Mouse (Mus musculus): ENCODE measurements at regions not wholly inside any gene's neighbourhood (a gene's known extent, or its start where the extent isn't known, plus 50 kb on each side); places are given as distances from the start of the nearest gene placed in this dataset.
"Not testable (repeated sequence)": the region's sequence is repeated elsewhere in the genome, so short reads cannot be mapped to it uniquely, and the experiment has no call there.

DNA sequence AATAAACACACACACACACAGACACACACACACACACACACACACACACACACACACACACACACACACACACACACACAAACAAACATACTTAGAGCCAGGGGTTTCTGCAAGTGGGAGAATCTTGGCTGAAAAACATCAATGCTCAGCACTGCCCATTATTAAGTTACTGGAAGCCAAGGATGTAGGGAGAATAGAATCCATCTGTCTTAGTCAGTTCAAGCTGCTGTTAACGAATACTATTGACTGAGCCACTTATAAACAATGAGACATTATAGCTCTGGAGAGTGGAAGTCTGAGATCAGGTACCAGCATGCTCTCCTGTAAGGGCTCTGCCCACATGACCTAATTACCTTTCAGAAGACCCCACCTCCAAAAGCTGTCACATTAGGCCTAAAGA, 87.4 kb downstream of the Fam174b start:
- no peak for DNase-seq (ENCODE audit: low spot score in 2 of 2)

DNA sequence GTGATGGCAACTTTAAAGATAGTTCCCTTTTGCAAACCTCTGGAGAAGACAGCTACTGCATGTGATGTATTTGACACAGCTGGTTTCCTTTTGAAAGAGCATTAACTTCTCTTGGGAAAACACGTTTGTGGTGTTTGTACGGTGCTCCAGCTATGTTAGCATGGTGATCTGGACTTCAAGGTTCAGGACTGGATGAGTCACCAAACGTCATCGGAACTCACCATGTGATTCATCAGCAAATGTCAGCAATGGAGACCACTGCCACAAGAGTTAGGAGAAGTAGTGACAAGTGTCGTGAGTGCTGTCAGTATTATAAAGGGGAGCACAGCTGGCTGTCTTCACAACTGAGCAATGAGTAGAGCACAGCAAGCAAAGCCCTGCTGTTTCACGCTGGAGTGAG, 90.5 kb downstream of the Fam174b start:
- DNase-seq (ENCODE audit: low spot score in 2 of 2), result no peak

DNA sequence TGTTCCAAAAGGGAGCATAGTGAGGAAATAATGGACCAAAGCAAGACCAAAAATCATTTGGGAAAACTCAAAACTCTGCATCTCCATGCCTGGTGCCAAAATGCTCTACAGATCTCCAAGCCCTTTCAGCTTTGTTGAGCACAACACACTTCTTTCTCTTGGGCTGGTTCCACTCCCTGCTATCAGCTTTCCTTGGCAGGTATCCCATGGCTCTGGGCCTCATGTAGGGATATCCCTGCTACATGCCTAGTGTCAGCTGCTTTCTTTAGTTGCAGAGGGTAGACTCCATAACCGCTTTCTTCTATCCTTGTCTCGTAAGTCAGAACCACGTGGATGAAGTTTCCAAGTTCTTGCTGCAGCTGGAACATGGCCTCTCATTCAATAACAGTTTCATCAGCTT, 100.3 kb downstream of the Fam174b start:
- no peak for DNase-seq (ENCODE audit: low spot score in 2 of 2)

DNA sequence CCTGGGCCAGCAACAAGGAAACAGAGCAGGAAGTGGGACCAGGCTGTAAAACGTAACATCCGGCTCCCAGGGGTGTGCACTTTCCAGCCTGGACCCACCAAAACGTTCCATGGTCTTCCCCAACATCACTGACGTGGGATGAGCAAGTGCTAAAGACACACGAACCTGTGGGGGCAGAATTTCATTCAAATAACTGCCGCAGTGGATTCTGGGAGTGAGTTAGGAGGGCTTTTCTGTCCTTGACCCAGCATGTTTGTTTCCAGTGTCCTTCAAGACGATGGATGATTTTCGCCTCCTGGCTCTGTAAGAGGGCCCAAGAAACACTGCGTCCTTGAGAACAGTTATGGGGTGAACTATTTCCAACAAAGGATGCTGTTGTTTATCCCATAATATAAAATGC, 112.1 kb downstream of the Fam174b start:
- DNase-seq (ENCODE audit: low spot score in 2 of 2), result no peak

DNA sequence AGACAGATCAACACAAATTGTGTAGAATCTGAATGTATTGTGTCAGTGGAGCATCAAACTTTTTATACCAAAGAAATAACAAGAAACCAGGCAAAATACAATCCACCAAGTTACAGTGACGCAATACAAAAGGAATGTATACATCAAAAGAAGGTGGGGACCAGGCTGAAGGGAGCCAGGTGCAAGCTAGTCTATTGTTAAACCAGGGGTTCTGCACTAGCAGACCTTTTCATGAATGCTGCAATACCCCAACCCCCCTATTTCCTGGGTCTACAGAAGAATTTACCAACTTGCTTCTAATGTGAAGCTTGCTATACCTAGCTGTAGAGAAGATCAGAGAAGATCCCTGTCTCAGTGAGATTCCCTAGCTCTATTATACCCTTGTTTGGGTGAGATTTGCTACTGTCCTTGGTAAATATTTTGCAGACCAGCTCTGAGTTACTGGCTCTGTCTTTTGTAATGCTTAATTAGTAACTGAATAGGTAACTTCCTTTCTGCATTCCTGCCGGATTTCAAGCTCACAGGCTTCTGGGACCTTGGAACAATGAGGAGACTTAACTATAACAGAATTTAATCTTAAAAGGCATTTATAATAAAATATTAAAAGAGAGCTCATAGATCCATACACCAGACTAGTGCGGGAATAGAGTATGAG, 113.3 kb downstream of the Fam174b start:
- not testable (repeated sequence) for DNase-seq (ENCODE audit: low spot score in 2 of 2)

DNA sequence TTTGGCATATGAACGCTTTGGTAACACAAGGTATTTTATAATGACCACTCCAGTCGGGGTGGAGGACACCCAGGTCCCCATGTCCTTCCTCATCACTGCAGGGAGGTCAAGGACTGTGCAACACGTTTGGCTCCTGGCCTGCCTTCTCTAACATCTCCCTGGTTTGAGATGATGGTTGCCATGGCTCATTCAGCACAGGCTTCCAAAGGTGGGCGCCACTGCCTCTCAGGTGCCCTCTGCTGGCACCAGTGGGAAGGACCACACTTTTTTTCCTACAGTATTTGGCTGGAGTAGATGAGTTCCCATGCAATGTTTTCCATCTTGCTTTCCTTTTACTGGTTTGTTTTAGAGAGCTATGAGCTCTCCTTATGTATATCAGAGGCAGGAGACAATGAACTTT, 115.4 kb downstream of the Fam174b start:
- DNase-seq (ENCODE audit: low spot score in 2 of 2), result peak; percentile 18 to 32

DNA sequence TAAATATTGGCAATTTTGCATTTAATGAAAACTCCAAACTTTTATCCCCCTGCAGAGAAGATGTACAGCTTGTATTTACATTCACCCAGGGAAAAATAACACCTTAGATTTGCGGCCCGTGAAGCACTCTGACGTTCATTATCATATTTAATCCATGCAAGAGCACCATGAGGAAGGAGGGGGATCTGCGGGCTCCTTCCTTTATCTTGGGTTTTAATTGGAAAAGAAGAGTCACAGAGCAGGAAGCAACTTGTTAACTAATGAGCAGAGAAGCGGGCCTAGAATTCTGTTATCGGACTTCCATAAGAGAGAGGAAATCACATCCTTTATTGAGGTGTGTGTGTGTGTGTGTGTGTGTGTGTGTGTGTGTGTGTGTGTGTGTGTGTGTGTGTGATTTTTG, 116.8 kb downstream of the Fam174b start:
- DNase-seq (ENCODE audit: low spot score in 2 of 2), result no peak

DNA sequence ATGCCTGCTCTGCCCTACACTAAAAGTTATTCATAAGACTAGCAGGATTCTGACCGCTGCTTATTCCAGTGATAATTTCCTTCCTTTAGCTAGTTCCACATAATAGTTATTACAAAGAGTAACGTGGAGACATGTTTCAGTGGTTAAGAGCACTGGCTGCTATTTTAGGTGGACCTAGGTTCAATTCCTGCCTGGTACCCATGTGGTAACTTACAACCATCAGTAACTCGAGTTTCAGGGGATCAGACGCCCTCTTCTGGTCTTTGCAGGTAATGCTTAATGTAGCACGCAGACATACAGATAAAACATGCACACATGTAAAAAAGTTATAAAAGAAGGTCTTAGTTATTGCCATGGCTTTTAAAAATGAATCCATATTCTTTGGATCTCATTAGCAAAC, 125.0 kb downstream of the Fam174b start:
- no peak for DNase-seq (ENCODE audit: low spot score in 2 of 2)

DNA sequence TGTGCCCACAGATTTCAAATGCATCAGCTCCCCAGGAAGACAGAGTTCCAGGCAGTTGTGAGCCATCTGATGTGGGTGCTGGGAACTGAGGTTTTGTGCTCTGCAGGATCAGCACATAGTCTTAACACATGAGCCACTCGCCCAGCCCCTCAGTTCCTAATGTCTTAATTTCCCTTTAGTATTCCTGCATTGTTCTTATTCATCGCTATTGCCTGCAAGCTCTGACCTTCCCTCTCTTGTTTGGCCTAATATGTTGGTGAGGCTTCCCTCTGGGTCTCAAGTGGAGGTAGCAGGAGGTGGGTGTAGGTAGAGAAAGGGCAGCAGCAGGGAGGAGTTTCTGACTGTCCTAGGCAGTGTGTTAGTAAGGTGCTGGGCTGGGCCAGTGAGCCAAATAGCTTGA, 132.1 kb downstream of the Fam174b start:
- DNase-seq (ENCODE audit: low spot score in 2 of 2), result no peak

DNA sequence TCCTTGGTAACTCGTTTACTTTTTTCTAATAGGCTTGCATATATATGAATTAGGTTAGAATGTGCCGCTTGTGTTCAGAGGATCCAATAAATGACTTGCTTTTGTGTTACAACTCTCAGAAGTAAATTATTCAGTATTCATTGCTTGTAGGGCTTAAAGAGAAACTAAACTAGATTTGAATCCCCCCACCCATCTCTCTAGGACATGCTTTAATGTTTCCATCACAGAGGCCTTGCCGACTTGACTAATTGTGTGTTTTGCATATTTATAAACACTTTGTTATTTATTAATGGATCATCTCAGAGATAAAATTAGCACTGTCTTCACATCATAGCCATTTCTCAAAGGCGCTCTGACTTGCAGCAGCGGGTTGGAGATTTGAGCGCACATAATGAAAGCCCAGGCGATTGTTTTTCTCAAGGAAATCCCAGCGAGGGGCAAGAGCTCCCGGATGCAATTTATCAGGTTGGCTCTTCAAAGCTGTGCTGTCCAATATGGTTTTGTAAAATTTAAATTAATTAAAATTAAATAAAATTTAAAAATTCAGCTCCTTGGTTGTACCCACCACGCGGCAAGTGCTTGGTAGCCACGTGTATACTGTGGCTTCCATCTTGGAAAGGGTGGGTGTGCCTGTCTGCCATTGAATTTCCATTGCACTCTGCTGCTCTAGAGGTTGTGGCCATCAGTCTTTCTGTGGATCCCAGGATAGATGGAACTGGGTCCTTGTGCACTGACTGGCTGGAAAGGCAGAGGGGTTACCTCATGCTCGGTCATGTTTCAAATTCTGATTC, 132.0 kb downstream of the St8sia2 start:
- no peak for DNase-seq (ENCODE audit: low spot score in 2 of 2)

DNA sequence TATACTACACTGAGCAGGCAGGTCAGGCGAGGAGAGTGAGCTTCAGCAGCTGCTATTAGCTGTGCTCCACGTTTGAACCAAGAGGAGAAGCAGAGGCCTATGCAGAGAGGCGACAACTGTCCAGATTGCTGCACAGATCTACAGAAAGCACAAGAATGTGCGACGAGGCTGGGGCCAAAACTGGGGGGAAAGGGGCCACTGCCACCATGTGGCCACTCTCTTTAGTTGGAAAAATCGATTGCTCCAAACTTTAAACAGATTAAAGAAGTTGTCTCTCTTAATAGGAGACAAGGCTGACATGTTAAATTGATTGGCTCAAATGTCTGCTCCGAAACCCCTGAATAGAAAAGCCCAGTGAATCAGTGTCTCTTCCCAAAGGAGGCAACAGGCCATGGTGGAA, 127.3 kb downstream of the St8sia2 start:
- DNase-seq (ENCODE audit: low spot score in 2 of 2), result no peak

Data from frontal cortex, postnatal 25 days (tissue).